Mouse (Mus musculus): Measurements from ENCODE around the gene Gm10447. TPM values are rescaled to one million over a fixed set of nuclear protein-coding genes. Genes with fewer than 3 reads are reported as not detected.

Gene Gm10447
- polyA plus RNA-seq, 1 experiment from 2014 or later, result 0.19 TPM

GRCm38 (mm10) chr11:53452396-53452795, 4.5 kb downstream of the Gm10447 start:
- H3K4me1 ChIP-seq, result 0 out of 2 replicates have a peak, but pooled peaks cover 7% of the 10 kb centered on the region
- H3K27me3 ChIP-seq (replicated peaks), result no peaks in the 10 kb centered on the region
- WGBS, result 92% methylated on average over 9 of the region's 9 CpGs
- no peaks in the 10 kb centered on the region for H3K36me3 ChIP-seq
- no peak overlapping the region for H3K4me3 ChIP-seq (replicated peaks)
- ATAC-seq (ENCODE audit: insufficient read depth, low FRiP score, low read depth), result no peak
- no peaks in the 10 kb centered on the region for H3K9me3 ChIP-seq
- no peak overlapping the region for H3K27ac ChIP-seq
- H3K9ac ChIP-seq, result no peak overlapping the region
- H3K4me2 ChIP-seq, result no peak overlapping the region

GRCm38 (mm10) chr11:53451361-53451760, 5.5 kb downstream of the Gm10447 start:
- no peaks in the 10 kb centered on the region for H3K36me3 ChIP-seq
- no peaks in the 10 kb centered on the region for H3K27me3 ChIP-seq (replicated peaks)
- H3K9me3 ChIP-seq, result no peaks in the 10 kb centered on the region
- H3K4me3 ChIP-seq (replicated peaks), result no peak overlapping the region
- no peak overlapping the region for H3K9ac ChIP-seq
- ATAC-seq (ENCODE audit: insufficient read depth, low FRiP score, low read depth), result no peak
- no peak overlapping the region for H3K27ac ChIP-seq
- no peak overlapping the region for H3K4me2 ChIP-seq
- 0 out of 2 replicates have a peak, but pooled peaks cover 2% of the 10 kb centered on the region for H3K4me1 ChIP-seq
- 50% methylated on average over 2 of the region's 2 CpGs for WGBS

- H3K9me3 ChIP-seq, result no peaks in the 10 kb centered on the region
- no peaks in the 10 kb centered on the region for H3K4me1 ChIP-seq
- no peak overlapping the region for H3K4me3 ChIP-seq (replicated peaks)
- no peak overlapping the region for H3K4me2 ChIP-seq
- no peaks in the 10 kb centered on the region for H3K36me3 ChIP-seq
- H3K27ac ChIP-seq, result no peak overlapping the region
- ATAC-seq (ENCODE audit: insufficient read depth, low FRiP score, low read depth), result no peak
- WGBS, result 39% methylated on average over 15 of the region's 15 CpGs
- no peak overlapping the region for H3K9ac ChIP-seq
- H3K27me3 ChIP-seq (replicated peaks), result no peaks in the 10 kb centered on the region
Observed at GRCm38 (mm10) chr11:53450070-53450705, 6.7 kb downstream of the Gm10447 start.

GRCm38 (mm10) chr11:53448529-53448928, 8.4 kb downstream of the Gm10447 start:
- Histone ChIP-seq H3K4me2 (no peak overlapping the region), H3K4me3 (replicated peaks) (no peak overlapping the region), H3K4me1 (no peaks in the 10 kb centered on the region), H3K9me3 (no peaks in the 10 kb centered on the region), H3K27ac (no peak overlapping the region), H3K9ac (no peak overlapping the region), H3K36me3 (no peaks in the 10 kb centered on the region), H3K27me3 (replicated peaks) (no peaks in the 10 kb centered on the region)
- ATAC-seq (ENCODE audit: insufficient read depth, low FRiP score, low read depth), result no peak
- 87% methylated on average over 1 of the region's 1 CpGs for WGBS

- WGBS, result 89% methylated on average over 8 of the region's 8 CpGs
- ATAC-seq (ENCODE audit: insufficient read depth, low FRiP score, low read depth), result no peak
Observed at GRCm38 (mm10) chr11:53447996-53448395, 8.9 kb downstream of the Gm10447 start.

GRCm38 (mm10) chr11:53446183-53446582, 10.7 kb downstream of the Gm10447 start:
- H3K4me1 ChIP-seq, result no peaks in the 10 kb centered on the region
- no peaks in the 10 kb centered on the region for H3K9me3 ChIP-seq
- H3K36me3 ChIP-seq, result no peaks in the 10 kb centered on the region
- no peak overlapping the region for H3K9ac ChIP-seq
- no peak overlapping the region for H3K27ac ChIP-seq
- 64% methylated on average over 13 of the region's 13 CpGs for WGBS
- no peak overlapping the region for H3K4me3 ChIP-seq (replicated peaks)
- peak; percentile 14; the same call in 1 of the 2 replicates for ATAC-seq (ENCODE audit: insufficient read depth, low FRiP score, low read depth)
- H3K27me3 ChIP-seq (replicated peaks), result no peaks in the 10 kb centered on the region
- H3K4me2 ChIP-seq, result no peak overlapping the region

More at GRCm38 (mm10) chr11:53447996-53448395, 8.9 kb downstream of the Gm10447 start:
- Histone ChIP-seq H3K4me3 (replicated peaks) (no peak overlapping the region), H3K9me3 (no peaks in the 10 kb centered on the region), H3K36me3 (no peaks in the 10 kb centered on the region), H3K9ac (no peak overlapping the region), H3K27me3 (replicated peaks) (no peaks in the 10 kb centered on the region), H3K4me1 (no peaks in the 10 kb centered on the region), H3K4me2 (no peak overlapping the region), H3K27ac (no peak overlapping the region)

- WGBS, result 54% methylated on average over 13 of the region's 13 CpGs
- no peaks in the 10 kb centered on the region for H3K9me3 ChIP-seq
- no peak overlapping the region for H3K9ac ChIP-seq
- no peaks in the 10 kb centered on the region for H3K4me1 ChIP-seq
- H3K27ac ChIP-seq, result no peak overlapping the region
- no peak overlapping the region for H3K4me3 ChIP-seq (replicated peaks)
- H3K36me3 ChIP-seq, result no peaks in the 10 kb centered on the region
- no peak for ATAC-seq (ENCODE audit: insufficient read depth, low FRiP score, low read depth)
- no peak overlapping the region for H3K4me2 ChIP-seq
- H3K27me3 ChIP-seq (replicated peaks), result no peaks in the 10 kb centered on the region
Observed at GRCm38 (mm10) chr11:53445562-53445961, 11.3 kb downstream of the Gm10447 start.

GRCm38 (mm10) chr11:53443861-53444260, 13.0 kb downstream of the Gm10447 start:
- Histone ChIP-seq H3K36me3 (no peaks in the 10 kb centered on the region), H3K4me1 (no peaks in the 10 kb centered on the region), H3K9me3 (no peaks in the 10 kb centered on the region), H3K4me3 (replicated peaks) (no peak overlapping the region), H3K9ac (no peak overlapping the region), H3K4me2 (no peak overlapping the region), H3K27ac (no peak overlapping the region), H3K27me3 (replicated peaks) (no peaks in the 10 kb centered on the region)
- WGBS, result 31% methylated on average over 6 of the region's 6 CpGs
- no peak for ATAC-seq (ENCODE audit: insufficient read depth, low FRiP score, low read depth)

GRCm38 (mm10) chr11:53441921-53442320, 15.0 kb downstream of the Gm10447 start:
- Histone ChIP-seq H3K27me3 (replicated peaks) (no peaks in the 10 kb centered on the region), H3K9me3 (no peaks in the 10 kb centered on the region), H3K4me1 (no peaks in the 10 kb centered on the region), H3K4me3 (replicated peaks) (no peak overlapping the region), H3K27ac (no peak overlapping the region), H3K36me3 (no peaks in the 10 kb centered on the region), H3K4me2 (no peak overlapping the region), H3K9ac (no peak overlapping the region)
- no peak for ATAC-seq (ENCODE audit: insufficient read depth, low FRiP score, low read depth)
- WGBS, result 21% methylated on average over 12 of the region's 12 CpGs

GRCm38 (mm10) chr11:53436338-53436737, 20.6 kb downstream of the Gm10447 start:
- 78% methylated on average over 6 of the region's 6 CpGs for WGBS
- Histone ChIP-seq H3K36me3 (no peaks in the 10 kb centered on the region), H3K9ac (no peak overlapping the region), H3K4me1 (no peaks in the 10 kb centered on the region), H3K4me2 (no peak overlapping the region), H3K27ac (no peak overlapping the region), H3K27me3 (replicated peaks) (no peaks in the 10 kb centered on the region), H3K4me3 (replicated peaks) (no peak overlapping the region), H3K9me3 (no peaks in the 10 kb centered on the region)
- ATAC-seq (ENCODE audit: insufficient read depth, low FRiP score, low read depth), result no peak

GRCm38 (mm10) chr11:53435504-53435903, 21.4 kb downstream of the Gm10447 start:
- no peaks in the 10 kb centered on the region for H3K4me1 ChIP-seq
- H3K27me3 ChIP-seq (replicated peaks), result no peaks in the 10 kb centered on the region
- WGBS, result 76% methylated on average over 8 of the region's 8 CpGs
- no peak overlapping the region for H3K9ac ChIP-seq
- H3K9me3 ChIP-seq, result no peaks in the 10 kb centered on the region
- H3K27ac ChIP-seq, result no peak overlapping the region
- no peaks in the 10 kb centered on the region for H3K36me3 ChIP-seq
- no peak overlapping the region for H3K4me3 ChIP-seq (replicated peaks)
- no peak for ATAC-seq (ENCODE audit: insufficient read depth, low FRiP score, low read depth)
- H3K4me2 ChIP-seq, result no peak overlapping the region

GRCm38 (mm10) chr11:53433057-53433456, 23.9 kb downstream of the Gm10447 start:
- H3K4me3 ChIP-seq (replicated peaks), result no peak overlapping the region
- 50% methylated on average over 6 of the region's 6 CpGs for WGBS

More at GRCm38 (mm10) chr11:53433057-53433456, 23.9 kb downstream of the Gm10447 start:
- H3K36me3 ChIP-seq, result peaks cover 7% of the 10 kb centered on the region; the same call in 1 of the 2 replicates
- no peak for ATAC-seq (ENCODE audit: insufficient read depth, low FRiP score, low read depth)
- no peaks in the 10 kb centered on the region for H3K27me3 ChIP-seq (replicated peaks)
- H3K9me3 ChIP-seq, result no peaks in the 10 kb centered on the region
- no peak overlapping the region for H3K9ac ChIP-seq
- peaks cover 8% of the 10 kb centered on the region; the same call in 1 of the 2 replicates for H3K4me1 ChIP-seq
- H3K27ac ChIP-seq, result no peak overlapping the region
- no peak overlapping the region for H3K4me2 ChIP-seq

All from stomach, embryonic 15.5 days (tissue).